Mouse (Mus musculus) small intestine, adult 2 months (tissue): ENCODE results near the gene Mfsd10.

Experiments used
- CTCF ChIP-seq: fragments of 200-500 bp; IDR thresholded peaks from 2 replicates; pipeline ENCODE4 v1.5.1; 2012; ENCODE audit warnings: low read depth, mild to moderate bottlenecking, control low read depth, inconsistent platforms, low read length, moderate library complexity, mixed read lengths; ENCODE audit not compliant: insufficient replicate concordance, insufficient read length; ENCODE audit errors: extremely low read depth
- POLR2A ChIP-seq: fragments of 200-500 bp; IDR thresholded peaks from 2 replicates; pipeline ENCODE4 v1.6.1; 2012; ENCODE audit warnings: low read depth, mild to moderate bottlenecking, control low read depth, inconsistent platforms, low read length, moderate library complexity

- TF ChIP-seq CTCF (no peak), POLR2A (no peak)
These were observed 49.1 kb downstream of the Mfsd10 start for GRCm38 (mm10) chr5:34587881-34588280.
